Mouse (Mus musculus) ES-Bruce4 (cell line): ENCODE data around the gene Mapkapk3. TPM values are rescaled to one million over a fixed set of nuclear protein-coding genes. Genes with fewer than 3 reads are reported as not detected.
A peak's percentile ranks its signal among the peaks of the same experiment; 100 is the strongest.

Source experiments
- H3K27ac ChIP-seq: 2 replicates; pipeline ENCODE4 v1.5.1; 2012; ENCODE audit warnings: low read length, inconsistent platforms; ENCODE audit not compliant: insufficient read depth
- H3K27me3 ChIP-seq: 2 replicates; pipeline ENCODE4 v1.6.1; 2012; ENCODE audit warnings: mild to moderate bottlenecking, low read length, inconsistent platforms; ENCODE audit not compliant: control insufficient read depth, poor library complexity, insufficient read depth, severe bottlenecking
- H3K36me3 ChIP-seq: 2 replicates; pipeline ENCODE4 v1.6.1; 2012; ENCODE audit warnings: inconsistent platforms, mild to moderate bottlenecking, low read length, moderate library complexity; ENCODE audit not compliant: control insufficient read depth, poor library complexity, insufficient read depth, severe bottlenecking
- H3K4me1 ChIP-seq: one replicate; pipeline ENCODE4 v1.8.1; 2011; ENCODE audit warnings: low read length; ENCODE audit not compliant: control insufficient read depth, insufficient read depth
- H3K4me3 ChIP-seq: 2 replicates; pipeline ENCODE4 v1.5.1; 2011; ENCODE audit warnings: low read depth, mild to moderate bottlenecking, low read length
- H3K9ac ChIP-seq: 2 replicates; pipeline ENCODE4 v1.6.1; 2012; ENCODE audit warnings: low read depth, mild to moderate bottlenecking, inconsistent platforms; ENCODE audit not compliant: poor library complexity, severe bottlenecking
- H3K9me3 ChIP-seq: replicated peaks from 2 replicates; pipeline ENCODE4 v1.6.1; 2012; ENCODE audit warnings: mild to moderate bottlenecking, low read length, inconsistent platforms; ENCODE audit not compliant: control insufficient read depth, poor library complexity, insufficient read depth, severe bottlenecking
- CTCF ChIP-seq: IDR thresholded peaks from one replicate; pipeline ENCODE4 v1.8.1; 2011; ENCODE audit warnings: low read depth, low read length
- EP300 ChIP-seq: IDR thresholded peaks from 2 replicates; pipeline ENCODE4 v1.6.1; 2011; ENCODE audit warnings: low read depth, low read length; ENCODE audit not compliant: insufficient read depth
- POLR2A ChIP-seq: IDR thresholded peaks from one replicate; pipeline ENCODE4 v1.8.1; 2011; ENCODE audit warnings: low read length; ENCODE audit not compliant: insufficient read depth
- polyA plus RNA-seq: library from polyadenylated mRNA; stranded (reverse); fragments of >200 nt; gene quantifications from 2 replicates; pipeline ENCODE4 v1.2.4, GENCODE M21; 2011; ENCODE audit warnings: low read depth; ENCODE audit not compliant: missing spikeins, insufficient read depth, insufficient read length

Mapkapk3 gene
- polyA plus RNA-seq, 1 experiment = 71.8 TPM

GRCm38 (mm10) chr9:107305012-107305411 is 15.3 kb upstream of the Mapkapk3 start:
- Histone ChIP-seq H3K36me3 (peaks cover 10% of the 10 kb centered on the region), H3K27ac (peak overlapping the region; percentile 11), H3K4me1 (peaks cover 3% of the 10 kb centered on the region), H3K4me3 (no peak overlapping the region), H3K9ac (no peak overlapping the region), H3K27me3 (no peaks in the 10 kb centered on the region), H3K9me3 (no peaks in the 10 kb centered on the region)
- no peak for TF ChIP-seq POLR2A

DNA sequence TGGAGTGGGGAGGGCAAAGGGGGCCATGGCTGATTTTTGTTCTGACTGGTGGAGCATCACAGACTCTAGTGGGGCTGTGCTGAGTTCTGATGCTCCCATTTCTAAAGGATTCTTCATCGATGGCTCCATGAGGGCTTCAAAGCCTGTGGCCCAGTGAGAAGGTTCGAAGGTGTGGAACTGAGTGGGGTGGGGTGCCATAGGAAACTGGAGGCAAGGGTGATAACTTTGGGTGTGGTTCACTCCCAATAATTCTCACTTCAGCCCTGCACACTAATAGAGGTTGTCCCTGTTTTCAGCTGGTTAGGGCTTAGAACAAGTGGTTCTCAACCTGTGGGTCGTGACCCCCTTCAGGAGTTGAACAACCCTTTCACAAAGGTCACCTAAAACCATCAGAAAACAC is 14.7 kb upstream of the Mapkapk3 start:
- H3K27me3 ChIP-seq = no peaks in the 10 kb centered on the region
- H3K27ac ChIP-seq = no peak overlapping the region
- H3K9me3 ChIP-seq = no peaks in the 10 kb centered on the region
- H3K4me1 ChIP-seq = peaks cover 3% of the 10 kb centered on the region
- H3K4me3 ChIP-seq = no peak overlapping the region
- no peak overlapping the region for H3K9ac ChIP-seq
- peaks cover 10% of the 10 kb centered on the region for H3K36me3 ChIP-seq
- TF ChIP-seq POLR2A (no peak), EP300 (no peak), CTCF (no peak)

- Histone ChIP-seq H3K4me1 (peaks cover 3% of the 10 kb centered on the region), H3K36me3 (peaks cover 10% of the 10 kb centered on the region), H3K4me3 (no peak overlapping the region), H3K27ac (no peak overlapping the region), H3K9me3 (no peaks in the 10 kb centered on the region), H3K9ac (no peak overlapping the region), H3K27me3 (no peaks in the 10 kb centered on the region)
- TF ChIP-seq POLR2A (no peak), CTCF (no peak), EP300 (no peak)
Observed at GRCm38 (mm10) chr9:107303900-107304299, 14.2 kb upstream of the Mapkapk3 start.

GRCm38 (mm10) chr9:107303121-107303820 is 13.6 kb upstream of the Mapkapk3 start:
- TF ChIP-seq CTCF = no peak
- no peak for TF ChIP-seq POLR2A
- TF ChIP-seq EP300 = no peak
- H3K27me3 ChIP-seq = no peaks in the 10 kb centered on the region
- no peaks in the 10 kb centered on the region for H3K9me3 ChIP-seq
- peaks cover 5% of the 10 kb centered on the region for H3K4me1 ChIP-seq
- peaks cover 10% of the 10 kb centered on the region for H3K36me3 ChIP-seq
- no peak overlapping the region for H3K9ac ChIP-seq
- no peak overlapping the region for H3K4me3 ChIP-seq
- no peak overlapping the region for H3K27ac ChIP-seq

GRCm38 (mm10) chr9:107302592-107302991 is 12.9 kb upstream of the Mapkapk3 start:
- Histone ChIP-seq H3K9me3 (no peaks in the 10 kb centered on the region), H3K27ac (no peak overlapping the region), H3K9ac (no peak overlapping the region), H3K27me3 (no peaks in the 10 kb centered on the region), H3K4me3 (no peak overlapping the region), H3K36me3 (peaks cover 10% of the 10 kb centered on the region), H3K4me1 (peaks cover 9% of the 10 kb centered on the region)
- TF ChIP-seq POLR2A (no peak), EP300 (no peak), CTCF (no peak)

GRCm38 (mm10) chr9:107301554-107302331 is 12.1 kb upstream of the Mapkapk3 start:
- TF ChIP-seq CTCF (no peak), POLR2A (no peak), EP300 (no peak)
- H3K36me3 ChIP-seq = peaks cover 10% of the 10 kb centered on the region
- H3K9ac ChIP-seq = no peak overlapping the region
- no peak overlapping the region for H3K4me3 ChIP-seq
- no peaks in the 10 kb centered on the region for H3K27me3 ChIP-seq
- peaks cover 9% of the 10 kb centered on the region for H3K4me1 ChIP-seq
- H3K27ac ChIP-seq = no peak overlapping the region
- H3K9me3 ChIP-seq = no peaks in the 10 kb centered on the region
